Mouse (Mus musculus) CD4-positive helper T cell, adult 2 months (primary cell): ENCODE measurements around the gene Tceal7.
A peak's percentile ranks its signal among the peaks of the same experiment; 100 is the strongest.
"Not testable (repeated sequence)": the region's sequence is repeated elsewhere in the genome, so short reads cannot be mapped to it uniquely, and the experiment has no call there.

Source experiments
- DNase-seq: peaks from one replicate; pipeline ENCODE4 v3.0.0-alpha.2; 2012; ENCODE audit warnings: low read depth, missing footprints, low spot score

The Tceal7 gene

GRCm38 (mm10) chrX:136214729-136215677 lies at the start of gene Tceal7, which contains the start of gene Bex1:
Tceal7 (plus strand) TSS chrX:136214779.
Bex1 (minus strand) TSS chrX:136215513.
- DNase-seq: not testable (repeated sequence)

- DNase-seq: no peak
Observed at GRCm38 (mm10) chrX:136170625-136171024, 44.0 kb upstream of the Tceal7 start.

- no peak for DNase-seq
Observed at GRCm38 (mm10) chrX:136171189-136172117, 43.1 kb upstream of the Tceal7 start.

GRCm38 (mm10) chrX:136172118-136172551 lies 42.4 kb upstream of the Tceal7 start, which contains the start of gene Tceal8:
Tceal8 (minus strand) TSS chrX:136172342.
- no peak for DNase-seq

GRCm38 (mm10) chrX:136172786-136173185 lies 41.8 kb upstream of the Tceal7 start:
- no peak for DNase-seq

GRCm38 (mm10) chrX:136180897-136181553 lies 33.6 kb upstream of the Tceal7 start:
- no peak for DNase-seq

GRCm38 (mm10) chrX:136183107-136183506 lies 31.5 kb upstream of the Tceal7 start:
- no peak for DNase-seq

GRCm38 (mm10) chrX:136195193-136195944 lies 19.2 kb upstream of the Tceal7 start:
- no peak for DNase-seq

- peak; percentile 4 for DNase-seq
Observed at GRCm38 (mm10) chrX:136196873-136197272, 17.7 kb upstream of the Tceal7 start.

GRCm38 (mm10) chrX:136203257-136203656 lies 11.3 kb upstream of the Tceal7 start:
- DNase-seq: no peak

- no peak for DNase-seq
Observed at GRCm38 (mm10) chrX:136203664-136204066, 10.9 kb upstream of the Tceal7 start, which contains the start of gene Tceal5. Tceal5 (minus strand) TSS chrX:136203876.

- no peak for DNase-seq
Observed at GRCm38 (mm10) chrX:136204406-136204805, 10.2 kb upstream of the Tceal7 start.

GRCm38 (mm10) chrX:136213396-136213795 lies 1.2 kb upstream of the Tceal7 start:
- DNase-seq: no peak

GRCm38 (mm10) chrX:136216303-136216702 lies 1.7 kb downstream of the Tceal7 start:
- no peak for DNase-seq

GRCm38 (mm10) chrX:136223714-136224113 lies 9.1 kb downstream of the Tceal7 start:
- DNase-seq: no peak

- no peak for DNase-seq
Observed at GRCm38 (mm10) chrX:136227768-136228167, 13.2 kb downstream of the Tceal7 start.

- peak; percentile 12 for DNase-seq
Observed at GRCm38 (mm10) chrX:136238118-136238517, 23.5 kb downstream of the Tceal7 start.

- DNase-seq: no peak
Observed at GRCm38 (mm10) chrX:136243181-136243580, 28.6 kb downstream of the Tceal7 start.

GRCm38 (mm10) chrX:136244574-136245229 lies 30.1 kb downstream of the Tceal7 start, which contains the start of gene Tceal9:
Tceal9 (plus strand) TSS chrX:136245079.
- DNase-seq: peak; percentile 79
